Comparison of ENCODE assay signal across 10 mouse cellular contexts in genomic region chrX:99505852-99506251, GRCm38 (mm10). TPM values are rescaled to one million over a fixed set of nuclear protein-coding genes. Genes with fewer than 3 reads are reported as not detected.
DNase-seq lines count a peak whose midpoint lies in the region; ATAC-seq and TF ChIP-seq lines count a peak whose summit lies in the region.
"Had no signal": no experiment of that assay in that cellular context is flagged by ENCODE, and none has a peak within 500 bp of the region (broad histone marks: within the 10 kb centered on the region; RNA-seq: fewer than 3 reads in every experiment).

No protein-coding gene starts in this region.

- DNase-seq in hindbrain, embryonic 10.5 days (ENCODE audit: low spot score): no peak
- peak; percentile 33 to 54 for DNase-seq in layer of hippocampus, adult 2 months (ENCODE audit: low spot score in 2 of 2)
- no peak for DNase-seq in heart, adult 8-10 months (ENCODE audit: low spot score)
- DNase-seq in kidney, postnatal 36 days: no peak
- no peak for DNase-seq in retina, postnatal 1 day
- DNase-seq: heart, postnatal 10 days; kidney, adult 18-20 months had no signal

- ATAC-seq in hindbrain, embryonic 12.5 days (ENCODE audit: low FRiP score): peak; percentile 38; the same call in 1 of the 2 replicates
- ATAC-seq in neural tube, embryonic 14.5 days (ENCODE audit: low read depth): peak; percentile 69; the same call in 1 of the 2 replicates

- no peaks in the 10 kb centered on the region for H3K9me3 ChIP-seq in hindbrain, embryonic 12.5 days (replicated peaks)
- no peaks in the 10 kb centered on the region for H3K9me3 ChIP-seq in hindbrain, embryonic 10.5 days
- H3K9me3 ChIP-seq in neural tube, embryonic 14.5 days (ENCODE audit: control insufficient read depth, low read length): no peaks in the 10 kb centered on the region

- no peak for TF ChIP-seq POLR2A in cortical plate, adult 2 months (IDR thresholded peaks at IDR 0.05; ENCODE audit: extremely low read depth, insufficient read depth, low read length)

- H3K4me3 ChIP-seq in hindbrain, embryonic 12.5 days: no peak overlapping the region
- no peak overlapping the region for H3K4me3 ChIP-seq in hindbrain, embryonic 10.5 days
- no peak overlapping the region for H3K4me3 ChIP-seq in cortical plate, adult 2 months (ENCODE audit: insufficient read depth, low read length)
- no peak overlapping the region for H3K4me3 ChIP-seq in layer of hippocampus, adult 2 months
- H3K4me3 ChIP-seq in neural tube, embryonic 14.5 days (ENCODE audit: low read depth, low read length): no peak overlapping the region

- no peak overlapping the region for H3K9ac ChIP-seq in hindbrain, embryonic 12.5 days
- no peak overlapping the region for H3K9ac ChIP-seq in neural tube, embryonic 14.5 days (replicated peaks; ENCODE audit: low read depth, low read length)

- H3K27ac ChIP-seq in hindbrain, embryonic 12.5 days: no peak overlapping the region
- H3K27ac ChIP-seq in hindbrain, embryonic 10.5 days: no peak overlapping the region
- 0 out of 2 replicates have a peak overlapping the region, but pooled peaks have one; percentile 0 for H3K27ac ChIP-seq in cortical plate, adult 2 months (ENCODE audit: insufficient read depth, low read length)
- H3K27ac ChIP-seq in layer of hippocampus, adult 2 months: peak overlapping the region; percentile 73
- H3K27ac ChIP-seq in neural tube, embryonic 14.5 days (ENCODE audit: low read depth, low read length): no peak overlapping the region

- WGBS in hindbrain, embryonic 12.5 days: 54% methylated on average over 5 of the region's 5 CpGs
- 60% methylated on average over 5 of the region's 5 CpGs for WGBS in hindbrain, embryonic 10.5 days
- WGBS in neural tube, embryonic 14.5 days: 39% methylated on average over 5 of the region's 5 CpGs

- H3K4me2 ChIP-seq in hindbrain, embryonic 12.5 days (replicated peaks): no peak overlapping the region
- H3K4me2 ChIP-seq in neural tube, embryonic 14.5 days (ENCODE audit: low read depth, low read length): no peak overlapping the region

- no peaks in the 10 kb centered on the region for H3K36me3 ChIP-seq in hindbrain, embryonic 12.5 days
- no peaks in the 10 kb centered on the region for H3K36me3 ChIP-seq in hindbrain, embryonic 10.5 days
- no peaks in the 10 kb centered on the region for H3K36me3 ChIP-seq in neural tube, embryonic 14.5 days (ENCODE audit: control insufficient read depth, insufficient read depth, low read length)

- no peak for TF ChIP-seq CTCF in cortical plate, adult 2 months (IDR thresholded peaks at IDR 0.05; ENCODE audit: extremely low read depth, insufficient read depth, low read length)
- no peak for TF ChIP-seq CTCF in layer of hippocampus, adult 2 months (conservative IDR thresholded peaks at IDR 0.05)

- peaks cover 75% of the 10 kb centered on the region for H3K27me3 ChIP-seq in hindbrain, embryonic 12.5 days
- H3K27me3 ChIP-seq in hindbrain, embryonic 10.5 days (ENCODE audit: insufficient read depth, poor library complexity, severe bottlenecking): peaks cover 96% of the 10 kb centered on the region
- no peaks in the 10 kb centered on the region for H3K27me3 ChIP-seq in neural tube, embryonic 14.5 days (ENCODE audit: control insufficient read depth, insufficient read depth, low read length)

- 0 out of 2 replicates have a peak, but pooled peaks cover 6% of the 10 kb centered on the region for H3K4me1 ChIP-seq in hindbrain, embryonic 12.5 days
- H3K4me1 ChIP-seq in hindbrain, embryonic 10.5 days (replicated peaks): peaks cover 8% of the 10 kb centered on the region; the same call in 1 of the 2 replicates
- peaks cover 1% of the 10 kb centered on the region; the same call in 1 of the 2 replicates for H3K4me1 ChIP-seq in cortical plate, adult 2 months (ENCODE audit: control insufficient read depth, insufficient read depth, low read length)
- H3K4me1 ChIP-seq in neural tube, embryonic 14.5 days (ENCODE audit: control insufficient read depth, insufficient read depth, low read length): no peaks in the 10 kb centered on the region

RNA-seq across cellular contexts. Expression of gene Pja1, which starts 34.8 kb away (rescaled TPM):
- 248 and 274 TPM in 2 replicates for polyA plus RNA-seq in hindbrain, embryonic 12.5 days (2016; fragmentation: Nextera tagmentation; extraction: Ambion mirVana)
- 188 and 192 TPM in 2 replicates for polyA plus RNA-seq in hindbrain, embryonic 10.5 days (2016; fragmentation: Nextera tagmentation; extraction: Ambion mirVana)
- polyA plus RNA-seq in cortical plate, adult 2 months (2012; rRNA removed): 196 and 208 TPM in 2 replicates
- total RNA-seq in layer of hippocampus, adult 2 months (2021): 100 to 1,000 TPM; 203 to 207 TPM
- 335 and 351 TPM in 2 replicates for polyA plus RNA-seq in neural tube, embryonic 14.5 days (2014; fragmentation: Nextera tagmentation; extraction: Ambion mirVana)
- total RNA-seq in heart, adult 8-10 months (2022): 10 to 100 TPM; 19.3 to 22.7 (median 20.8) TPM

Comparison
In these comparisons a context has a peak if more than half of its experiments do, and no peak if none do; other contexts are left out.
1. H3K27ac ChIP-seq: peak in cortical plate, adult 2 months (single experiment) and layer of hippocampus, adult 2 months (single experiment); none in hindbrain, embryonic 12.5 days (single experiment), hindbrain, embryonic 10.5 days (single experiment) and neural tube, embryonic 14.5 days (single experiment).
2. DNase-seq: peak in layer of hippocampus, adult 2 months (2 of 2); none in hindbrain, embryonic 10.5 days (single experiment), heart, adult 8-10 months (single experiment), kidney, postnatal 36 days (0 of 2) and retina, postnatal 1 day (single experiment).